Mouse (Mus musculus) liver, embryonic 15.5 days (tissue): ENCODE results near the gene Pcnx2. TPM values are rescaled to one million over a fixed set of nuclear protein-coding genes. Genes with fewer than 3 reads are reported as not detected.
A peak's percentile ranks its signal among the peaks of the same experiment; 100 is the strongest.

ENCODE experiments used
- ATAC-seq: fragments of 200-750 bp; cut with Nextera tagmentation; 2 replicates; pipeline ENCODE4 v1.8.0; 2017; ENCODE audit warnings: moderate number of reproducible peaks, mild to moderate bottlenecking, moderate library complexity; ENCODE audit not compliant: insufficient read depth
- H3K27ac ChIP-seq: fragments of 300-500 bp; sonication (generic); replicated peaks from 2 replicates; pipeline ENCODE4 v1.5.1; 2015; ENCODE audit warnings: mild to moderate bottlenecking, inconsistent platforms
- H3K27me3 ChIP-seq: fragments of 300-500 bp; sonication (generic); 2 replicates; pipeline ENCODE4 v1.6.1; 2015; ENCODE audit warnings: mild to moderate bottlenecking, inconsistent platforms
- H3K36me3 ChIP-seq: fragments of 300-500 bp; sonication (generic); replicated peaks from 2 replicates; pipeline ENCODE4 v1.6.1; 2015; ENCODE audit warnings: moderate library complexity, mild to moderate bottlenecking, inconsistent platforms
- H3K4me1 ChIP-seq: fragments of 300-500 bp; sonication (generic); replicated peaks from 2 replicates; pipeline ENCODE4 v1.6.1; 2015; ENCODE audit warnings: inconsistent platforms
- H3K4me2 ChIP-seq: fragments of 300-500 bp; sonication (generic); 2 replicates; pipeline ENCODE4 v1.6.1; 2015; ENCODE audit warnings: moderate library complexity, mild to moderate bottlenecking, inconsistent platforms
- H3K4me3 ChIP-seq: fragments of 300-500 bp; sonication (generic); replicated peaks from 2 replicates; pipeline ENCODE4 v1.5.1; 2015; ENCODE audit warnings: mild to moderate bottlenecking, inconsistent platforms
- H3K9ac ChIP-seq: fragments of 300-500 bp; sonication (generic); 2 replicates; pipeline ENCODE4 v1.6.1; 2015; ENCODE audit warnings: moderate library complexity, mild to moderate bottlenecking, inconsistent platforms
- H3K9me3 ChIP-seq: fragments of 300-500 bp; sonication (generic); replicated peaks from 2 replicates; pipeline ENCODE4 v1.6.1; 2016; ENCODE audit warnings: inconsistent platforms
- WGBS: fragments of 180-500 bp; shearing (Covaris S2); methylation state at CpG from one replicate; pipeline ENCODE4 v1.1.7; 2015; ENCODE audit warnings: mixed read lengths; ENCODE audit not compliant: insufficient replicate concordance; 5-methylcytosine and 5-hydroxymethylcytosine counted together
- polyA plus RNA-seq: library from polyadenylated mRNA; unstranded; fragments of >200 nt; fragmentation: Nextera tagmentation; extraction: Ambion mirVana; gene quantifications from 2 replicates; pipeline ENCODE4 v1.2.1, GENCODE M21; 2015

Pcnx2 gene
- polyA plus RNA-seq, 1 experiment from 2014 or later, result 0.09 TPM

DNA sequence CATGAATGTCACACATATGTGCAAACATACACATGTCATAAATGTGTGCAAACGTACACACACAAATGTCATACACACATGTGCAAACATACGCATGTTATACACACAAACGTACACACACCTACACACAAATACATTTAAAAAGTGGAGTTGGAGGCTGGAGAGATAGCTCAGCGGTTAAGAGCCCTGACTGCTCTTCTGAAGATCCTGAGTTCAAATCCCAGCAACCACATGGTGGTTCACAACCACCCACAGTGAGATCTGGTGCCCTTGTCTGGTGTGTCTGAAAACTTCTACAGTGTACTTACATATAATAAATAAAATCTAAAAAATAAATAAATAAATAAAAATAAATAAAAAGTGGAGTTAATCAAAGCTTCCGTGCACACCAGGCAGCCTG lies 119.2 kb downstream of the Pcnx2 start:
- no peaks in the 10 kb centered on the region for H3K36me3 ChIP-seq
- H3K4me3 ChIP-seq, result no peak overlapping the region
- H3K9ac ChIP-seq, result no peak overlapping the region
- 78% methylated on average over 5 of the region's 5 CpGs for WGBS
- H3K4me1 ChIP-seq, result peaks cover 4% of the 10 kb centered on the region
- ATAC-seq, result no peak
- no peak overlapping the region for H3K4me2 ChIP-seq
- H3K27ac ChIP-seq, result no peak overlapping the region
- H3K27me3 ChIP-seq, result no peaks in the 10 kb centered on the region
- H3K9me3 ChIP-seq, result no peaks in the 10 kb centered on the region

DNA sequence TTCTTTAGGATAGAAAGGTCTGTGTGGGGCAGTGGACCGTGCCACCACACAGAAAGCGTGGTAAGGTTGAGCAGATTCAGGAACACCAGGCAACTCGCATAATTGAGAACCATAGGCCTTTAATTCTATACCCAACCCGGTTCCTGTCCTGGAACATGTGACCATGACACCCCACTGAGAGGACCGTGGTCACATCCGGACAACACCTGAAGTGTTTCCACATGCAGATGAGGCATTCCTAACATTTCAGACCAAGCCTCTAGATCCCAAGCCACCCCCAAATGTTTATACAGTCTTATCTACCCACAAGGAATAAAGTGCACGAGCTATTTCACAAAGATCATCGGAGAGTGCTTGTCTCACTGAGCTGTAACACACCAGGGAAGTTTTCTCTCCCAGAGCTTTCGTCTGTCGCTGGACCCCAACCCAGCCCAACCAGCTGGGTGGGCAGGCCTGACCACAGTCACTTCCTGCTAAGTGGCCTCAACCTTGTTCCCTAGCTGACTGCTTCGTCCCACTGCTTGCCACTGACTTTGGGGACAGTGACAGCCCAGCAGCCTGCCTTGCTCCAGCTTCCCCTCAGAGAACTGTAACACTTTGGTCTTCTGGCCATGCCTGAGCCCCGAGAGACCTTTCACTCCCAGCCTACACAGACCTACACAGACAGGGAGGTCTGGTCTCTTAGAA lies 120.5 kb downstream of the Pcnx2 start:
- no peak overlapping the region for H3K9ac ChIP-seq
- H3K9me3 ChIP-seq, result no peaks in the 10 kb centered on the region
- no peaks in the 10 kb centered on the region for H3K27me3 ChIP-seq
- no peak for ATAC-seq
- no peak overlapping the region for H3K4me3 ChIP-seq
- no peak overlapping the region for H3K27ac ChIP-seq
- H3K4me2 ChIP-seq, result no peak overlapping the region
- H3K4me1 ChIP-seq, result peaks cover 4% of the 10 kb centered on the region
- H3K36me3 ChIP-seq, result no peaks in the 10 kb centered on the region
- WGBS, result 30% methylated on average over 12 of the region's 12 CpGs

DNA sequence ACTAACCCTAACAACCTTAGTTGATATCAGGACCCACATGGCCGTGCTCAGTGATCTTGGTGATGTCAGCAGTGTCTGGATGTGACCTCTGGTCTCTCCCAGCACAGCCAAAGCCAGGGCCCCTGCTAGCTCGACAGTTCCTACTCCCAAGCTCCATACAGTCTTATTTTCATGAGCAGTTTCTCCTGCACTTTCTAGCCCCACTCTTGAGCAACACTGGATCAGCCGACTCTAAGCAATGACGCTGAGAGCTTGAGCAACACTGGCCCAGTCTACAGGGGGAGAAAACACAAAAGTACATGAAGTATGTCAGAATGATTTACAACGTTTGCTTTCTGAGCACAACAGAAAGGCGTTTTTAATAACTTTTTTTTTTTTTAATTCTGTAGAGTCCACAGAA lies 121.3 kb downstream of the Pcnx2 start:
- Histone ChIP-seq H3K27me3 (no peaks in the 10 kb centered on the region), H3K4me3 (no peak overlapping the region), H3K4me2 (no peak overlapping the region), H3K9ac (no peak overlapping the region), H3K4me1 (peaks cover 4% of the 10 kb centered on the region), H3K36me3 (no peaks in the 10 kb centered on the region), H3K9me3 (no peaks in the 10 kb centered on the region), H3K27ac (no peak overlapping the region)
- 34% methylated on average over 6 of the region's 6 CpGs for WGBS
- no peak for ATAC-seq

DNA sequence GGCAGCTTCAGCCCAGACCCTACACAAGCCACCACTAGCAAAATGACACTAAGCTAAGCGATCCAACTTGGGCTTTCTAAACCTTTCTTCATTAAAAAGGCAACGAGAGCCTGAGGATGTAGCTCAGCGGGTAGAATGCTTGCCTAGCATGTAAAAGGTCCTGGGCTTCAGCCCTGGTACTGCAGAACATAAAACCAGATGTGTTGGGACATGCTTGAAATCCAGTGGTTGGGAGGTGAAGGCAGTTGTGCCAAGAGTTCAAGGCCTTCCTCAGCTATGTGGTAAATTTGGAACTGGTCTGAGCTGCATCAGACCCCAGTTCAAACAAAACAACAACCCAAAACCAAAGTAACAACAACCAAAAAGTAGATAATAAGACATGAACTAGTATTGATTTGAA lies 121.8 kb downstream of the Pcnx2 start:
- WGBS, result 62% methylated on average over 3 of the region's 3 CpGs
- no peak for ATAC-seq

DNA sequence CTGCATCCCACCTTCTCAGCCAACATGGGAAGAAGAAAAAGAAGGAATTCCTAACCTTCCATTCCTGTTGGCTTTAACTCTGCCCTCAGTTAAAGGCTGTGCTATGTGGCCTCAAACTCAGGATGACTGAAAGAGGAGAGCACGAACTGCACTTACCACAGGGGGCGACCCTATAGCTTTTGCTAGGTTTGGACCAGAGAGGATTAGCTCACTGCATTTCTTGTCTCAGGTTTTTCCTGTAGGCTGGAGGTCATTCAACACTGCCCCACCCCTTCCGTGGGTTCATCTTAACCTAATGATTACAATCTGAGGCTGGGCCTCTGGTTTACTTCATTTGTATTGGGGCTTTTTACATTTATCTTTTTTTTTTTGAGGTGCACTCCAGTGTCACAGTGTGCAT lies 123.1 kb downstream of the Pcnx2 start:
- Histone ChIP-seq H3K27ac (no peak overlapping the region), H3K4me2 (no peak overlapping the region), H3K27me3 (no peaks in the 10 kb centered on the region), H3K4me3 (no peak overlapping the region), H3K9ac (no peak overlapping the region), H3K36me3 (no peaks in the 10 kb centered on the region), H3K9me3 (no peaks in the 10 kb centered on the region), H3K4me1 (peaks cover 4% of the 10 kb centered on the region)
- no peak for ATAC-seq
- 39% methylated on average over 3 of the region's 3 CpGs for WGBS

More for the DNA sequence above, 121.8 kb downstream of the Pcnx2 start:
- Histone ChIP-seq H3K4me3 (no peak overlapping the region), H3K36me3 (no peaks in the 10 kb centered on the region), H3K9me3 (no peaks in the 10 kb centered on the region), H3K27me3 (no peaks in the 10 kb centered on the region), H3K9ac (no peak overlapping the region), H3K27ac (no peak overlapping the region), H3K4me1 (peaks cover 4% of the 10 kb centered on the region), H3K4me2 (no peak overlapping the region)

DNA sequence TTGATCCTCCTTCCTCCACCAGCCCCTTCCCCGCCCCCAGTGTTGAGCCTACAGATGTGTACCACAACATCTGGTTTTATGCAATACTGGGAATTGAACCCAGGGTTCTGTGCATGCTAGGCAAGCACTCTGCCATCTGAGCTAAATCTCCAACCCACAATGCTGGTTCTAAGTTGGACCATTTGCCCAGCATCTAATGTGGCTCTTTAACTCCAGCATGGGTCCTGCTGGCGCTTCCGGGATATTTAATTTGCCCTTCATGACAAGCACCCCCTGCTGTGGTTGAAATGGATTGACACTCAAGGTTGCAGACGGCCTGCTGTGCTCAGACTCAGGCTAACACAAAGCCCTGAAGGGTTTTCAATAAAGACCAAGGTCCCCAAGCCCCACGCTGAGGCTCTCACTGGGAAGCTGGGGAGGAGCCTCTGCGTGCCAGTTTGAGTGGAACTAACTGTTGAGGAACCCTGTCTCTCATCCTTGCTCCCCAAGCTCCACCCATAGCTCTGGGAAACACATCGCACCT lies 124.8 kb downstream of the Pcnx2 start:
- WGBS, result 60% methylated on average over 7 of the region's 7 CpGs
- H3K27ac ChIP-seq, result no peak overlapping the region
- no peaks in the 10 kb centered on the region for H3K36me3 ChIP-seq
- no peak overlapping the region for H3K4me2 ChIP-seq
- no peak overlapping the region for H3K4me3 ChIP-seq
- H3K9ac ChIP-seq, result no peak overlapping the region
- peaks cover 4% of the 10 kb centered on the region for H3K4me1 ChIP-seq
- H3K27me3 ChIP-seq, result no peaks in the 10 kb centered on the region
- H3K9me3 ChIP-seq, result no peaks in the 10 kb centered on the region
- no peak for ATAC-seq

DNA sequence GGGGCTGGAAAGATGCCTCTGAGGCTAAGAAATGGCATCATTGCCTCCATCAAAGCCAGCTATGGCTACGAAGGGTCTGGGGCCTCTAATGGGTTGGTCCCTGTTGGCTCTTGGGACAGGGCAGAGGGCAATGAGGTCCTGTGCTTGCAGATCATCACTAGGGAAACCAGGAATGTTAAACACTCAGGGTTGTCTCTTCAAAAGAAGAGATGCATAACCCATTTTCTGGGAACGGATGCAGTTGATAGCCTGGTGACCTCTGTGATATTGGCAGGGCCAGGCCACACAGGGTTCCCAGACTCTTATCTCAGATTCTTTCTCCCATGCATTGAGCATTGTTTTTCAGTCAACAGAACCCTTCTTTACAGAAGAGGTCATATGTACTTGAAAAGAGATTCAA lies 125.8 kb downstream of the Pcnx2 start:
- no peaks in the 10 kb centered on the region for H3K4me1 ChIP-seq
- WGBS, result 52% methylated on average over 2 of the region's 2 CpGs
- no peak for ATAC-seq
- H3K4me2 ChIP-seq, result no peak overlapping the region
- H3K9ac ChIP-seq, result no peak overlapping the region
- H3K27ac ChIP-seq, result no peak overlapping the region
- no peaks in the 10 kb centered on the region for H3K36me3 ChIP-seq
- H3K4me3 ChIP-seq, result no peak overlapping the region
- H3K9me3 ChIP-seq, result no peaks in the 10 kb centered on the region
- H3K27me3 ChIP-seq, result no peaks in the 10 kb centered on the region

DNA sequence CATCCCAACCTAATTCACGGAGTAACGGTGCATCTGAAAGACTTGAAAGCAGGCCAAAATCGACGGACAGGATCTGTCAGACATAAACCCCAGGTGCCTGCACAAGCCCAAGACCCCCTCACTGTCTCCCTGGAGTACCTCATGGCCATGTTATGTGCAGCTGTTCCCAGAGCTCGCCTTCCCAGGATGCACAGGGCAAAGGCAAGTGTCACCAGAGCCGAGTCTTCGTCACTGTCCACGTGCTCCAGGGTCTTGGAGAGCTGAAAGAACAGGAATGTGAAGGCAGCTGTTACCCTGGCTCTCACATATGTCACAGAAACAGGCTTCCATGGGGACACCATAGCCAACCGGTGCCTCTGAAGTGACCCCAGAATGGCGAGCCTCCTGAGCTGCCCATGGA lies 130.0 kb downstream of the Pcnx2 start:
- Histone ChIP-seq H3K4me2 (no peak overlapping the region), H3K4me1 (no peaks in the 10 kb centered on the region)
- 78% methylated on average over 10 of the region's 10 CpGs for WGBS

DNA sequence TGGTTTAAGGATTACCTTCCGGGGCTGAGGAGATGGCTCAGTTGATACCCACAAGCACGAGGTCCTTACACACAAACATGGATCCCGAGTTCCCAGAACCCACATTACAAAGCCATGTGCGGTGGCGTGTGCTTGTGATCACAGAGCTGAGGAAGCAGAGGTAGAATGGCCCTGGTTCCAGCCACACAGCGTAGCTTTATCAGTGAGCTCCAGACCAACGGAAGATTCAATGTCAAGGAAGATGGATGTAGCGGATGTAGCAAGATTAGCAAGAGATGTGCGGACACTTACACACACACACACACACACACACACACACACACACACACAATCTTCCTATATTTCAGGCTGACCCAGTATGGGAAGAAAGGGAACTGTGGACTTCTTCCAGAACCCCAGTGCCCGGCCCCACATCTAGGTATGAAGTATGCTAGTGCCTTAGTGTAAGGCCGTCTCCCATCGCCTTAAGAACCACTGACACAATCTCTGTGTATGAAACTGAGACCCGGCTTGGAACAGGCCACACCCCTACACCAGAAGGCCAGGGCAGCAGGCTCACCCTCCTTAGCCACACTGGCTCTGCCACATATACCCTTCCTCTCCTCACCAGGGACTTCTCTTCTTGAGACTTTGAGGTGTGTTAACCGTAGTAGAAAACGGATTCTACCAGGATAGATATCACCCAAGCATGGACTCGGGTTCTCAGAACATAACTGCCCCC lies 134.9 kb downstream of the Pcnx2 start:
- Histone ChIP-seq H3K4me1 (peaks cover 3% of the 10 kb centered on the region; the same call in 1 of the 2 replicates), H3K9me3 (no peaks in the 10 kb centered on the region), H3K9ac (no peak overlapping the region), H3K4me3 (no peak overlapping the region), H3K27ac (no peak overlapping the region), H3K4me2 (no peak overlapping the region; the same call in 1 of the 2 replicates), H3K27me3 (no peaks in the 10 kb centered on the region), H3K36me3 (no peaks in the 10 kb centered on the region)
- 47% methylated on average over 16 of the region's 16 CpGs for WGBS
- peak; percentile 56 for ATAC-seq

More for the DNA sequence above, 130.0 kb downstream of the Pcnx2 start:
- Histone ChIP-seq H3K9ac (no peak overlapping the region), H3K36me3 (no peaks in the 10 kb centered on the region), H3K27me3 (no peaks in the 10 kb centered on the region), H3K9me3 (no peaks in the 10 kb centered on the region), H3K4me3 (no peak overlapping the region), H3K27ac (no peak overlapping the region)
- no peak for ATAC-seq

DNA sequence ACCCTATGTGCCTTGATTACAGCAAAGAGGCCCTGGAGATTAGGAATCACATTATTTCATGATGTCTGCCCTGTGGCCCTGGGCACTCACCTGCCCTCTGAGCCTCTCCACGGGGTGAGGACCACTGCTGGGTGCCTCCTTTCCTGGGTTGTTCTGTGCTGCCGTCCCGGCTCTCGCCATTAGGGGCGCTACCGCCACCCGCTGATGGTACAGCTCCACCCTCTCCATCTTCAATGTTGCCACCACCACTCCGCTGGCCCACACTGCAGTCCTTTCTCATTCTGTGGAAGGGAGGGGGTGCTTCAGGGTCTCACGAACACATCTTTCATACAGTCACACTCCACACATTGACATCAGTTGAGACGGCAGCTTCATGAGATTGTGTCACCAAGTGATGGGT lies 139.1 kb downstream of the Pcnx2 start:
- no peak overlapping the region for H3K4me3 ChIP-seq
- H3K4me2 ChIP-seq, result no peak overlapping the region
- H3K9me3 ChIP-seq, result no peaks in the 10 kb centered on the region
- WGBS, result 34% methylated on average over 10 of the region's 10 CpGs
- H3K27ac ChIP-seq, result no peak overlapping the region
- H3K36me3 ChIP-seq, result no peaks in the 10 kb centered on the region
- H3K4me1 ChIP-seq, result peaks cover 3% of the 10 kb centered on the region; the same call in 1 of the 2 replicates
- no peaks in the 10 kb centered on the region for H3K27me3 ChIP-seq
- H3K9ac ChIP-seq, result no peak overlapping the region
- no peak for ATAC-seq

DNA sequence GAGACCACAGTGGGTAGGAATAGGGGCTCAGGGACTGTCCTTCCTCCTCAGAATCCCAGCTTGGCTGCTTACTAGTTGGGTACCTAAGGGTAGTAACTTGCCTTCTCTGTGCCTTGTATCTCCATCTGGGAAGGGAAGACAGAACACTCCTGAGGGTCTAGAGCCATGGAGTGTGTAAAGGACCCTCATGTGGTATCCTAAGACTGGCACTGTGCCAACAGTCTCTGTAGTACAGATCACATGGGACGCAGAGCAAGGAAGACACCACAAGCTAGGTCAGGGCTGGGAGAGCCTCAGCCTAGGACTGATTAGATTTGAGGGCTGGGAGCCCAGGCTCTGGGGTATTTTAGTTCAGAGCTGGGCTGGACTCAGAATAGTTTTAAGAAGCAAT lies 141.0 kb downstream of the Pcnx2 start:
- Histone ChIP-seq H3K9ac (no peak overlapping the region), H3K4me2 (no peak overlapping the region), H3K4me1 (no peaks in the 10 kb centered on the region; the same call in 1 of the 2 replicates), H3K27me3 (no peaks in the 10 kb centered on the region), H3K4me3 (no peak overlapping the region), H3K27ac (no peak overlapping the region), H3K36me3 (no peaks in the 10 kb centered on the region), H3K9me3 (no peaks in the 10 kb centered on the region)
- 46% methylated on average over 1 of the region's 1 CpGs for WGBS
- ATAC-seq, result no peak
